Mouse (Mus musculus) brain, embryonic 14.5 days (tissue): Measurements from ENCODE around the gene Cyren. TPM values are rescaled to one million over a fixed set of nuclear protein-coding genes. Genes with fewer than 3 reads are reported as not detected.

Experiments
- DNase-seq: peaks from one replicate; pipeline ENCODE4 v3.0.0-alpha.2; 2011; ENCODE audit warnings: low read depth
- CTCF ChIP-seq: fragments of 200-500 bp; IDR thresholded peaks from 2 replicates; pipeline ENCODE4 v1.5.1; 2012; ENCODE audit warnings: inconsistent platforms, mild to moderate bottlenecking, moderate library complexity, borderline replicate concordance; ENCODE audit not compliant: insufficient read depth, insufficient read length; ENCODE audit errors: extremely low read depth
- POLR2A ChIP-seq: fragments of 200-500 bp; IDR thresholded peaks from 2 replicates; pipeline ENCODE4 v1.6.1; 2012; ENCODE audit warnings: mild to moderate bottlenecking, inconsistent platforms, borderline replicate concordance; ENCODE audit not compliant: poor library complexity, insufficient read depth, insufficient read length, severe bottlenecking; ENCODE audit errors: extremely low read depth
- polyA plus RNA-seq: library from polyadenylated mRNA; depleted of rRNA; stranded (reverse); fragments of >200 nt; gene quantifications from 2 replicates; pipeline ENCODE4 v1.2.3, GENCODE M21; 2012; rRNA removed

Gene Cyren
- polyA plus RNA-seq, 1 experiment: 12.4 TPM

- no peak for TF ChIP-seq POLR2A
- DNase-seq: no peak
Observed at GRCm38 (mm10) chr6:34865711-34866593, 11.9 kb downstream of the Cyren start.

GRCm38 (mm10) chr6:34865213-34865612 lies 12.6 kb downstream of the Cyren start:
- no peak for DNase-seq
- no peak for TF ChIP-seq CTCF
- no peak for TF ChIP-seq POLR2A

GRCm38 (mm10) chr6:34863786-34864514 lies 13.9 kb downstream of the Cyren start:
- DNase-seq: no peak
- no peak for TF ChIP-seq POLR2A

- TF ChIP-seq POLR2A: no peak
- no peak for TF ChIP-seq CTCF
- DNase-seq: no peak
Observed at GRCm38 (mm10) chr6:34862791-34863403, 15.0 kb downstream of the Cyren start, which contains the start of gene Tmem140. Tmem140 (plus strand) TSS chr6:34863146.

GRCm38 (mm10) chr6:34862381-34862780 lies 15.5 kb downstream of the Cyren start:
- TF ChIP-seq CTCF (no peak), POLR2A (no peak)

GRCm38 (mm10) chr6:34861546-34862053 lies 16.3 kb downstream of the Cyren start:
- TF ChIP-seq CTCF: no peak
- no peak for TF ChIP-seq POLR2A
- no peak for DNase-seq

More at GRCm38 (mm10) chr6:34862381-34862780, 15.5 kb downstream of the Cyren start:
- no peak for DNase-seq

GRCm38 (mm10) chr6:34832352-34832751 lies 45.5 kb downstream of the Cyren start:
- DNase-seq: no peak
- TF ChIP-seq POLR2A (no peak), CTCF (no peak)

- DNase-seq: peak; percentile 30
- no peak for TF ChIP-seq CTCF
- no peak for TF ChIP-seq POLR2A
Observed at GRCm38 (mm10) chr6:34824406-34824805, 53.5 kb downstream of the Cyren start.

Other genes starting within 250 kb of the Cyren start
- gene Agbl3, start 97.6 kb downstream of the Cyren start, polyA plus RNA-seq: 13.0 and 15.7 TPM in 2 replicates
- 0.68 and 0.71 TPM in 2 replicates for gene Tmem140, start 14.9 kb downstream of the Cyren start, polyA plus RNA-seq
- 26.0 and 31.2 TPM in 2 replicates for gene Wdr91, start 32.8 kb upstream of the Cyren start, polyA plus RNA-seq
- gene Stra8, start 42.1 kb upstream of the Cyren start, polyA plus RNA-seq: not detected in 2 replicates
- gene Slc23a4, start 110.3 kb upstream of the Cyren start, polyA plus RNA-seq: 1.7 and 2.0 TPM in 2 replicates